Mouse (Mus musculus): ENCODE measurements around the gene Gm36864. TPM values are rescaled to one million over a fixed set of nuclear protein-coding genes. Genes with fewer than 3 reads are reported as not detected.

The Gm36864 gene
- polyA plus RNA-seq, 1 experiment = not detected

GRCm38 (mm10) chr7:44290986-44291385, 55.0 kb downstream of the Gm36864 start:
- no peak for TF ChIP-seq POLR2A (IDR thresholded peaks at IDR 0.05; ENCODE audit: low read depth, low read length)
- no peak for TF ChIP-seq CTCF (IDR thresholded peaks at IDR 0.05; ENCODE audit: extremely low read depth, insufficient read length, insufficient replicate concordance, low read depth, low read length)

GRCm38 (mm10) chr7:44291418-44291817, 55.4 kb downstream of the Gm36864 start:
- no peak overlapping the region for H3K4me3 ChIP-seq (ENCODE audit: low read depth, low read length)
- no peaks in the 10 kb centered on the region for H3K36me3 ChIP-seq (ENCODE audit: control insufficient read depth, insufficient read depth, low read length)
- 0 out of 2 replicates have a peak, but pooled peaks cover 2% of the 10 kb centered on the region for H3K27me3 ChIP-seq (ENCODE audit: control insufficient read depth, insufficient read depth, low read length)
- 52% methylated on average over 4 of the region's 4 CpGs for WGBS
- no peak for TF ChIP-seq CTCF (IDR thresholded peaks at IDR 0.05; ENCODE audit: extremely low read depth, insufficient read length, insufficient replicate concordance, low read depth, low read length)
- no peak for TF ChIP-seq POLR2A (IDR thresholded peaks at IDR 0.05; ENCODE audit: low read depth, low read length)
- H3K4me1 ChIP-seq (ENCODE audit: control insufficient read depth, insufficient read depth, insufficient read length, low read length) = no peaks in the 10 kb centered on the region
- H3K27ac ChIP-seq (ENCODE audit: insufficient read depth, low read depth, low read length) = no peak overlapping the region

More at GRCm38 (mm10) chr7:44290986-44291385, 55.0 kb downstream of the Gm36864 start:
- H3K4me1 ChIP-seq (ENCODE audit: control insufficient read depth, insufficient read depth, insufficient read length, low read length) = no peaks in the 10 kb centered on the region
- 74% methylated on average over 4 of the region's 4 CpGs for WGBS
- H3K27ac ChIP-seq (ENCODE audit: insufficient read depth, low read depth, low read length) = no peak overlapping the region
- 0 out of 2 replicates have a peak, but pooled peaks cover 2% of the 10 kb centered on the region for H3K27me3 ChIP-seq (ENCODE audit: control insufficient read depth, insufficient read depth, low read length)
- no peaks in the 10 kb centered on the region for H3K36me3 ChIP-seq (ENCODE audit: control insufficient read depth, insufficient read depth, low read length)
- H3K4me3 ChIP-seq (ENCODE audit: low read depth, low read length) = no peak overlapping the region

Other genes starting within 250 kb of the Gm36864 start
- 8.5 TPM in 1 of 2 replicates, not detected in the other for gene Klk1b11, start 240.3 kb upstream of the Gm36864 start, polyA plus RNA-seq (2012; rRNA removed)
- gene Klk1b26, start 224.0 kb upstream of the Gm36864 start, polyA plus RNA-seq (2012; rRNA removed) = 0.13 TPM in 1 of 2 replicates, not detected in the other
- 0.52 and 0.65 TPM in 2 replicates for gene Klk1b27, start 183.9 kb upstream of the Gm36864 start, polyA plus RNA-seq (2012; rRNA removed)
- gene Klk1b21, start 133.8 kb upstream of the Gm36864 start, polyA plus RNA-seq (2012; rRNA removed) = not detected in 2 replicates
- not detected in 2 replicates for gene Klk1b22, start 123.5 kb upstream of the Gm36864 start, polyA plus RNA-seq (2012; rRNA removed)
- gene Klk1b16, start 99.4 kb upstream of the Gm36864 start, polyA plus RNA-seq (2012; rRNA removed) = not detected in 2 replicates
- gene Klk1b24, start 47.9 kb upstream of the Gm36864 start, polyA plus RNA-seq (2012; rRNA removed) = 1.9 TPM in 1 of 2 replicates, not detected in the other
- gene Klk1b3, start 38.0 kb upstream of the Gm36864 start, polyA plus RNA-seq (2012; rRNA removed) = 0.19 and 4.6 TPM in 2 replicates
- 10.1 TPM in 1 of 2 replicates, not detected in the other for gene Klk1b4, start 28.7 kb upstream of the Gm36864 start, polyA plus RNA-seq (2012; rRNA removed)
- 0.28 and 19.2 TPM in 2 replicates for gene Klk1b5, start 20.2 kb upstream of the Gm36864 start, polyA plus RNA-seq (2012; rRNA removed)
- 153 and 2,676 TPM in 2 replicates for gene Klk1, start 10.8 kb upstream of the Gm36864 start, polyA plus RNA-seq (2012; rRNA removed)
- gene 1700028J19Rik, start 10.5 kb downstream of the Gm36864 start, polyA plus RNA-seq (2012; rRNA removed) = 0.77 and 1.9 TPM in 2 replicates
- gene 2410002F23Rik, start 10.5 kb downstream of the Gm36864 start, polyA plus RNA-seq (2012; rRNA removed) = 43.4 and 66.3 TPM in 2 replicates
- gene Acp4, start 21.2 kb downstream of the Gm36864 start, polyA plus RNA-seq (2012; rRNA removed) = not detected in 2 replicates
- gene Gm15517, start 25.3 kb downstream of the Gm36864 start, polyA plus RNA-seq (2012; rRNA removed) = not detected in 2 replicates
- gene Clec11a, start 70.7 kb downstream of the Gm36864 start, polyA plus RNA-seq (2012; rRNA removed) = 0.82 and 1.3 TPM in 2 replicates
- gene Shank1, start 74.1 kb downstream of the Gm36864 start, polyA plus RNA-seq (2012; rRNA removed) = 0.81 and 2.1 TPM in 2 replicates
- gene Syt3, start 147.9 kb downstream of the Gm36864 start, polyA plus RNA-seq (2012; rRNA removed) = 1.1 and 1.8 TPM in 2 replicates
- 0.43 TPM in 1 of 2 replicates, not detected in the other for gene 1700008O03Rik, start 149.6 kb downstream of the Gm36864 start, polyA plus RNA-seq (2012; rRNA removed)
- gene Lrrc4b, start 192.8 kb downstream of the Gm36864 start, polyA plus RNA-seq (2012; rRNA removed) = 1.1 TPM in 2 replicates
- 2.2 and 3.2 TPM in 2 replicates for gene Aspdh, start 229.2 kb downstream of the Gm36864 start, polyA plus RNA-seq (2012; rRNA removed)
- 85.6 and 99.2 TPM in 2 replicates for gene Josd2, start 231.8 kb downstream of the Gm36864 start, polyA plus RNA-seq (2012; rRNA removed)

All from small intestine, adult 2 months (tissue).